Mouse (Mus musculus) natural killer cell, adult 2 months (primary cell): ENCODE results near the gene Rps19bp1.

Experiments used
- DNase-seq, 2 experiments: peaks; one replicate each; pipeline ENCODE4 v3.0.0; 2022; ENCODE audit warnings: low spot score in 2 of 2

Gene Rps19bp1

GRCm38 (mm10) chr15:80219211-80219610 lies 44.9 kb downstream of the Rps19bp1 start:
- peak; percentile 85 to 92 for DNase-seq

- DNase-seq = no peak
These were observed 46.6 kb downstream of the Rps19bp1 start for GRCm38 (mm10) chr15:80217476-80217875.

- peak; percentile 58 to 75 for DNase-seq
These were observed 47.7 kb downstream of the Rps19bp1 start for GRCm38 (mm10) chr15:80216480-80216820.

GRCm38 (mm10) chr15:80215716-80216479 lies 48.2 kb downstream of the Rps19bp1 start:
- DNase-seq = peak in 1 of 2 experiments; percentile 62

DNA sequence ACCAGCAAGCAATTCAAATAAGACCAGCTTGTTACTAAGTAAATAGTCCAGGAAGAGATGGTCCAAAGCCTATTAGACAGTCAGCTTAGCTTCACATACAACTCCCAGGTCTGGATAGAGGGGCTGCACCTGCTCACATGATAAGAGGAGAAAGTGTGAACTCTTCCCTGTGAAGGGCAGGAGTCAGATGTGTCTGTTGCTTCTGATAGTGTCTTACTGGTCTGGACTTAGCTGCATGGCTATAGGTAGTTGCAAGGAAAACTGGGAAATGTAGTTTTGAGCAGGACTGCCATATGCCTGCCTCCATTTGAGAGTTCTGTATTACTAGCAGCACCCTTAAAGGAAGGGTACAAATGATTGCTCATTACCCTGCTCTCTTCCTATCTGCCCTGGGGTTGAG lies 50.4 kb downstream of the Rps19bp1 start:
- no peak for DNase-seq
